Mouse (Mus musculus): ENCODE measurements around the gene Hs3st1.

DNA sequence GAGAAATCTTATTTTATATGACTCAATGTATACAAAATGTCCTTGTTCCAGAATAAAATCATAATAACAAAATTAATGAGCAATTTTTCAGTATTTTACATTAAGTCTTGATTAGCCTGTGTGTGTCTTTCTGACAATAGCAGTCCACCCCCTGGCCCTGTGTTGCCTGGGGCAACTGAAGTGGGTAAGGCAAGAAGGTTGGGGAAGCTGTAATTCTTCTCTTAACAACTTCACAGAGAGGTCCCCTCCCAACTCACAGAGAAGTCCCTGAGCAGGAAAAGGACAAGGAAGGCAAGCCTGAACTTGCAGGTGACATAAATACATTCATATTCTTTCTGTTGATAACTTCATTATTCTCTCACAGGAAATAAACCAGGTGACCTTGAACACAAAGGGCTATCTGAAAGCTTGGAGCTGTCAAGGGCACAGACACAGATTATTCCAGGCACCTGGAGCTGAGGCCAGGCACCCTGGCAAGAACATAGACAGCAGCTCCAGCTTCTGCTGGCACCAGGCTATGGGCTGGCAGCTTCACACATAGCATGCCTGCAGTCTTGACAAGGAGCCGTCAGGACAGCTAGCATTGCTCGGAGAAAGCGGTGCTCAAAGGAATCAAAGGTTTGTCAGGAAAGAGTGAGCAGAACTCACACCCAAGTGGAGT is 134.9 kb downstream of the Hs3st1 start:
- TF ChIP-seq CTCF (IDR thresholded peaks at IDR 0.05; ENCODE audit: low read depth) = no peak
- no peak for TF ChIP-seq EP300 (IDR thresholded peaks at IDR 0.05; ENCODE audit: low read depth)
